Mouse (Mus musculus): ENCODE measurements around the gene Prkx. TPM values are rescaled to one million over a fixed set of nuclear protein-coding genes. Genes with fewer than 3 reads are reported as not detected.

Gene Prkx
- polyA plus RNA-seq, 1 experiment, result 8.0 TPM

DNA sequence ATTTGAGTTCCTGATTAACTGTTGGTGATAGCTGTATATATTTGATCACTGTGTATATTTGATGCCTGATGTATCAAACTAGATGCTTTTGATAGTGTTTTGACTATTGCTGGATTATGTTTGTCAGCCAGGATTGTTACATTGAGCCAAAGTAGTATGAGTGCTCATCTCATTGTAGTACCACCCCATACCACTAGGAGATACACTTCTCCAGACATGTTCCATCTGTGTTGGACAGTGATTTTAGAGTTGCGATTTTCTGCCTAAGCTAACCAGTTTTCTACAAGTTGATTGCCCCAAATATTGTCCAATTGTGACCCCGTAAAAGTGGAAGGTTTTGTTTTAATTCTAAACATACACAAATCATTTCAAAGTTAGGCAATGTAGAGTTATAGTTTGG lies 51.8 kb downstream of the Prkx start:
- no peak overlapping the region for H3K27ac ChIP-seq (replicated peaks; ENCODE audit: low read depth, low read length)
- no peaks in the 10 kb centered on the region for H3K4me1 ChIP-seq (ENCODE audit: control insufficient read depth, insufficient read depth, insufficient read length, low read length)
- no peak overlapping the region for H3K4me3 ChIP-seq (ENCODE audit: insufficient read depth, low read depth, low read length)

DNA sequence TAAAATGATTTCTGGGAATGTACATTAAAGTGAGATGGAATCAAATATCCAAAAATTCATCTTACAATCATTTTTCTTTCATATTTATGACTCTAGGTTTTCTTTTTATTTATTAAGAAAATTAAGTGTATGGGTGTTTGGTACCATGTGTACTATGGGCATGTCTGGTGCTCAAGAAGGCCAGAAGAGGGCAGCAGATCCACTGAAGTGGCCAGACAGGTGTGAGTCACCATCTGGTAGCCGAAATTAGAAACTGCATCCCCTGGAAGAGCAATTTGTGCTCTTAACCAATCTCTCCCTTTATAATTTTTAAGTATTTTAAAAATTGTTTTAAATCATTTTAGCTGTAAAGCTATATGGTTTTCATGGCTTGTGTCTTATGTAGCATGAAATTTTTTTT lies 54.7 kb downstream of the Prkx start:
- no peak overlapping the region for H3K27ac ChIP-seq (replicated peaks; ENCODE audit: low read depth, low read length)
- no peak overlapping the region for H3K4me3 ChIP-seq (ENCODE audit: insufficient read depth, low read depth, low read length)

DNA sequence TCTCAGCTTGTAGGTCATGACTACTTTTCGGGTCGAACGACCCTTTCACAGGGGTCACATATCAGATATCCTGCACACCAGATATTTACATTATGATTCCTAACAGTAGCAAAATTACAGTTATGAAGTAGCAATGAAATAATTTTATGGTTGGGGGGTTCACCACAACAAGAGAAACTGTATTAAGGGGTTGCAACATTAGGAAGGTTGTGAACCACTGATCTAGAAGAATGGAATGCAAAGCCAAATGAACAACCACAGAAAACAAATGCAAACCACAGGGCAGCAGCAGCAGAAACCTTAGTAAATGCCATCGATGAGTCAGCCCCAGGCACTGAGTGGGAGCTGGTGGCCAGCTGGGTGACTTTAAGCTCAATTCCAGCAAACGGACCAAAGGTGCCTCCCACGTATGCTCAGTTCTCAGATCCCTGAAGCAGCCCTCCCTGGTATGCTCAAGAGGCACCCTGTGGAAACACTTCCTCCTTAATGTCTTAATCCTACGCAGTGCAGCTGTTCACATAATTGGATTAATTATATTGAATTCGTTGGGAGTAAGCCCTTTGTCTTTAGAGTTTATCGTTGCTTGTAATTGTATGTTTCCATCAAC lies 62.0 kb downstream of the Prkx start:
- H3K4me3 ChIP-seq (ENCODE audit: insufficient read depth, low read depth, low read length), result no peak overlapping the region
- H3K27ac ChIP-seq (replicated peaks; ENCODE audit: low read depth, low read length), result no peak overlapping the region
- H3K4me1 ChIP-seq (ENCODE audit: control insufficient read depth, insufficient read depth, insufficient read length, low read length), result no peaks in the 10 kb centered on the region

More for the DNA sequence above, 54.7 kb downstream of the Prkx start:
- H3K4me1 ChIP-seq (ENCODE audit: control insufficient read depth, insufficient read depth, insufficient read length, low read length), result no peaks in the 10 kb centered on the region

DNA sequence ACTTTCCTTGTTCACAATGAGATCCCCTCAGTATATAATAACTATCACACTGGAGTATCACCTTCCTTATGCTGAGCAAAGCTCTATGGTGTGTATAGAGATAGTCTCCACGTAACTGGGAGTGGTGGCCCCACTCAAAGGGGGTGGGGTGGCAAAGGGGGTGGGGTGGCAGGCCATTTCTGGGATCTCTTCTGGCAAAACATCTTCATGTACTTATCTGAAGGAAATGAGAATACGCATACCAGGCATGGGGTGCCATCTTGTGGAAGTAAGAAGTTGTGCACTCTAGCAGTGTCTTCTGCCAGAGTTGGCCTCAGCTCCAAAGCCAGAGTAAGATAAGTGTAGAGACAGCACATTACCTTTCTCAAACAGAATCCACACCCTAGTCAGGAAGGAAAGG lies 75.8 kb downstream of the Prkx start:
- Histone ChIP-seq H3K4me1 (ENCODE audit: control insufficient read depth, insufficient read depth, insufficient read length, low read length) (no peaks in the 10 kb centered on the region), H3K4me3 (ENCODE audit: insufficient read depth, low read depth, low read length) (no peak overlapping the region), H3K27ac (replicated peaks; ENCODE audit: low read depth, low read length) (no peak overlapping the region)

Other genes starting within 250 kb of the Prkx start
- not detected in 2 replicates for gene Pbsn, start 57.3 kb upstream of the Prkx start, polyA plus RNA-seq (2012; ENCODE audit: insufficient read depth, insufficient read length, missing spikeins)
- gene Gm14744, start 68.5 kb upstream of the Prkx start, polyA plus RNA-seq (2012; ENCODE audit: insufficient read depth, insufficient read length, missing spikeins), result not detected in 2 replicates
- gene 5430402E10Rik, start 128.8 kb upstream of the Prkx start, polyA plus RNA-seq (2012; ENCODE audit: insufficient read depth, insufficient read length, missing spikeins), result not detected in 2 replicates